Mouse (Mus musculus) intestine, postnatal 0 days (tissue): ENCODE data around the gene Dusp13. TPM values are rescaled to one million over a fixed set of nuclear protein-coding genes. Genes with fewer than 3 reads are reported as not detected.
A peak's percentile ranks its signal among the peaks of the same experiment; 100 is the strongest.

Source experiments
- ATAC-seq: fragments of 200-750 bp; cut with Nextera tagmentation; 2 replicates; pipeline ENCODE4 v1.8.0; 2017; ENCODE audit warnings: mild to moderate bottlenecking, moderate TSS enrichment, moderate library complexity
- H3K27ac ChIP-seq: fragments of 300-500 bp; sonication (generic); 2 replicates; pipeline ENCODE4 v1.5.1; 2014; ENCODE audit warnings: mild to moderate bottlenecking, low read depth, low read length, moderate library complexity
- H3K27me3 ChIP-seq: fragments of 300-500 bp; sonication (generic); replicated peaks from 2 replicates; pipeline ENCODE4 v1.6.1; 2014; ENCODE audit warnings: low read length, mixed read lengths; ENCODE audit not compliant: control insufficient read depth, insufficient read depth
- H3K36me3 ChIP-seq: fragments of 300-500 bp; sonication (generic); 2 replicates; pipeline ENCODE4 v1.6.1; 2014; ENCODE audit warnings: mild to moderate bottlenecking, moderate library complexity; ENCODE audit not compliant: control insufficient read depth, insufficient read depth
- H3K4me1 ChIP-seq: fragments of 300-500 bp; sonication (generic); replicated peaks from 2 replicates; pipeline ENCODE4 v1.6.1; 2014; ENCODE audit warnings: antibody characterized with exemption, low read length, mixed read lengths; ENCODE audit not compliant: control insufficient read depth, insufficient read depth
- H3K4me2 ChIP-seq: fragments of 300-500 bp; sonication (generic); replicated peaks from 2 replicates; pipeline ENCODE4 v1.6.1; 2014; ENCODE audit warnings: low read depth, mild to moderate bottlenecking, moderate library complexity
- H3K4me3 ChIP-seq: fragments of 300-500 bp; sonication (generic); 2 replicates; pipeline ENCODE4 v1.5.1; 2014; ENCODE audit warnings: low read depth, low read length
- H3K9ac ChIP-seq: fragments of 300-500 bp; sonication (generic); 2 replicates; pipeline ENCODE4 v1.6.1; 2014; ENCODE audit warnings: mild to moderate bottlenecking, low read depth, low read length
- H3K9me3 ChIP-seq: fragments of 300-500 bp; sonication (generic); 2 replicates; pipeline ENCODE4 v1.6.1; 2016; ENCODE audit warnings: mixed run types; ENCODE audit not compliant: control insufficient read depth
- CTCF ChIP-seq: sonication (generic); IDR thresholded peaks from 2 replicates; pipeline ENCODE4 v1.5.1; 2016; ENCODE audit warnings: low read depth, mild to moderate bottlenecking, control low read depth, antibody characterized with exemption, moderate library complexity
- WGBS: fragments of 180-500 bp; shearing (Covaris S2); extraction: QIAGEN DNeasy Blood & Tissue Kit; methylation state at CpG from one replicate; pipeline ENCODE4 v1.1.7; 2014; 5-methylcytosine and 5-hydroxymethylcytosine counted together
- polyA plus RNA-seq: library from polyadenylated mRNA; unstranded; fragments of >200 nt; fragmentation: Nextera tagmentation; extraction: Ambion mirVana; gene quantifications from 2 replicates; pipeline ENCODE4 v1.2.1, GENCODE M21; 2015

Dusp13 gene
- polyA plus RNA-seq, 1 experiment from 2014 or later: 0.17 TPM

DNA sequence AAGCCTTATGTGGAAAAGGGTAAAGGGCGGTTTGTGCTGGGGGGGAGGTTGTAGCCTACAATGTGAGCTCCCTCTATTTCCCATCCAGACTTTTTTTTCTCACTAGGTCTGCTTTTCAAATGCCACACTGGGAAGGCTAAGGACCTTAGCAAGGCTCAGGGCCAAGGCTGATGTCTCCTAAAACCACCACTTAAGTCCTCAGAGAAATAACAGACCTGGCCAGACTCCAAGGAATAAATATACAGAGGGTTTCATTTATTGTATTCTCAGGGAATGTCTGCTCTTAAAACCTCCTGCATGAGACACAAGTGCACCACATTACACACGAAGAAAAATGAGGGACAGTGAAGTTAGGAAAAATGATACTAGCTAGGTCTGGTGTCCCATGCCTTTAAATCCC is 39.8 kb downstream of the Dusp13 start:
- H3K4me3 ChIP-seq: no peak overlapping the region
- TF ChIP-seq CTCF: no peak
- no peak for ATAC-seq
- no peak overlapping the region for H3K27ac ChIP-seq
- H3K9me3 ChIP-seq: no peaks in the 10 kb centered on the region
- H3K4me2 ChIP-seq: no peak overlapping the region
- H3K27me3 ChIP-seq: no peaks in the 10 kb centered on the region
- 64% methylated on average over 2 of the region's 2 CpGs for WGBS
- no peaks in the 10 kb centered on the region for H3K4me1 ChIP-seq
- H3K9ac ChIP-seq: no peak overlapping the region
- no peaks in the 10 kb centered on the region for H3K36me3 ChIP-seq

DNA sequence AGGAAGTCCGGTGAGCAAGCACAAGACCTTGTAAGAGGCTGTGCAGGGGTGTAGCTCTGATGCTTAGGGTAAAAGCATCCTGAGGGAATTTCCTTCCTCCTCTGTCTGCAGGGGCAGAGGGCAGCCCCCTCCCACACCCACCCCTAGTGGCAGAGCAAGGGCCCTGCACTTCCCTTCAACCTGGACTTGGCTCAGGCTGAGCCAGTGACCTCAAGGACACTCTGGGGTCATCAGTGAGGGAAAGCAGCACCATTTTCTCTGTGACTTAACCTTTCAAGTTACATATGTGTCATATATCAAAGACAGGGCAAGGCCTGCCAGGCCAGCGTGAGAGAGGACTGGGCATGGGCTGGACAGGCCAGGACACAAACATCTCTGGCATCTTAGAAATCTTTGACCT is 41.4 kb downstream of the Dusp13 start:
- Histone ChIP-seq H3K9ac (no peak overlapping the region), H3K4me1 (no peaks in the 10 kb centered on the region), H3K9me3 (no peaks in the 10 kb centered on the region), H3K27ac (no peak overlapping the region), H3K27me3 (no peaks in the 10 kb centered on the region), H3K4me2 (no peak overlapping the region), H3K36me3 (no peaks in the 10 kb centered on the region), H3K4me3 (no peak overlapping the region)
- peak; percentile 22; the same call in 1 of the 2 replicates for TF ChIP-seq CTCF
- ATAC-seq: no peak
- 71% methylated on average over 2 of the region's 2 CpGs for WGBS

DNA sequence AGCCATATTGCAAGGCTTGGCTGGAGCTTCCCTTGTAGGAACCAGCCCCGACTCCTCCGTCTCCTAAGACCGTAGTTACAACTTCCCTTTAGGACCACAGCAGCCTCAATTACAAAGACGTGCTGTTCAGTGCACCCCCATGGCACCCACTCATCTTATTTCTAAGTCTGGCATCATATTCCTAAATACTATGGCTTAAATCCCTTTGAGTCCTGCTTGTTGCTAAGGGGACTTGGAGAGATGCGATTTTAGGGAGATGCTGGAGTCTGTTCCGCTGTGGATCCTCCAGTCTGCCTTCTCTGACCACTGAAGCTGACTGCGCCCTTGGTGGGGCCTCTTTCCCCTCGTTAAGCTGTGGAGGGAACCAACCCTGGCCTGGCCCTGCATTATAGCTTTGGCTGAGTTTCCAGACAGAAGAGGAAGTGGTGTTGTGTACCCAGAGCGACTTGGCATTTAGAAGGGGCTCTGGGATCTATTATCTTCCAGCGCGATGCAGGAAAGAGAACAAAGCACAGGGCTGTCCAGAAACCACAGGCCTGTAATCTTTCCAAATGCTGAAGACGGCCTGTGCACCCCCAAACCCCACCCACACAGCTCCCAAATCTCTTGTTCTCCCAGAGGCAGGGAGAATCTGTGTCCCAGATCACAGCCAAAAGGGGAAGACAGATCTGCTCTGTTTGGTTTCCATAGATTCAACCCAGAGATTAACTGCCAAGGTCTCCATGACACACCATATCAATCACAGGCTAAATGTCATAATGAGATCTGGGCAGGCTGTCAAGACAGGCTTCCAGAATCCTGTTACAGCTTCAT is 44.0 kb downstream of the Dusp13 start:
- no peak overlapping the region for H3K4me3 ChIP-seq
- no peak for TF ChIP-seq CTCF
- H3K4me1 ChIP-seq: no peaks in the 10 kb centered on the region
- H3K9me3 ChIP-seq: no peaks in the 10 kb centered on the region
- H3K27me3 ChIP-seq: no peaks in the 10 kb centered on the region
- no peak overlapping the region for H3K4me2 ChIP-seq
- no peak overlapping the region for H3K9ac ChIP-seq
- H3K27ac ChIP-seq: no peak overlapping the region
- 58% methylated on average over 12 of the region's 12 CpGs for WGBS
- no peak for ATAC-seq
- no peaks in the 10 kb centered on the region for H3K36me3 ChIP-seq

DNA sequence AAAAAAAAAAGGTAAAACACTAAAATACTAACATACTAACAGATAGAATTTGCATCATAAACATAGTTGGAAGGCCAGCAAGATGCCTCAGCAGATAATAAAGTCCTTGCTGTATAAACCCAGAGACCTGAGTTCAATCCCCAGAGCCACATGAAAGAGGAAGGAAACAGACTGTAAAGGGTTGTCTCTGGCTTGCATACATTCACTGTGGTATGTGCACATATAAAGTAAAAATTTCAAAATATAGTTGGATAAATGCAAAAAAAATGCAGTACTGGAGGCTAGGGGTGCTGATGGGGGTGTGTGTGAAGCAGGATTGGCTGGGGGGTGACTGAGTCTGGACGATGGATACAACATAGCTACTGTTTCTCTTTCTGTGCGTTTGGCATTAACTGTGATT is 45.5 kb downstream of the Dusp13 start:
- no peak overlapping the region for H3K4me2 ChIP-seq
- no peak for TF ChIP-seq CTCF
- WGBS: 96% methylated on average over 2 of the region's 2 CpGs
- H3K27ac ChIP-seq: no peak overlapping the region
- no peaks in the 10 kb centered on the region for H3K4me1 ChIP-seq
- no peaks in the 10 kb centered on the region for H3K36me3 ChIP-seq
- no peak overlapping the region for H3K9ac ChIP-seq
- H3K27me3 ChIP-seq: no peaks in the 10 kb centered on the region
- ATAC-seq: no peak
- H3K9me3 ChIP-seq: no peaks in the 10 kb centered on the region
- H3K4me3 ChIP-seq: no peak overlapping the region

DNA sequence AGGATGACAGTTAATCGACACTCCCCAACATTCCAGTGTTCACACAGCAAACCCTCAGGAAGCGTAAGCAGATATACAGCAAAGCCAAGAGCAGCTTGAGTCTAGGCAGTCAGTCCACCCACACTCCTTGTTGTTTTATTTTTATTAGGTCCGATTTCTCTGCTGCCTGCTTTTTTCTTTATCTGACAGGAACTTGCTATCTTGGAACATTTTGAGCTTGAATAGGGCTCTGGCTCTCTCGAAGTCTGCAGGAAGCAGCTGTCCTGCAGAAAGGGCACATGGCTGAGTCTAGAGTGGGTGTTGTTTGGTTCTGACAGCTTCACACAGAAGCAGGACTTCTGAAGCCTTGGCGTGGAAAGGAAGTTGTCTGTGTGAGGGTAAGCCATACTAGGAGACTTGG is 47.7 kb downstream of the Dusp13 start:
- Histone ChIP-seq H3K9me3 (no peaks in the 10 kb centered on the region), H3K27ac (no peak overlapping the region), H3K9ac (no peak overlapping the region), H3K4me2 (no peak overlapping the region), H3K4me3 (no peak overlapping the region), H3K27me3 (no peaks in the 10 kb centered on the region), H3K36me3 (no peaks in the 10 kb centered on the region), H3K4me1 (no peaks in the 10 kb centered on the region)
- ATAC-seq: no peak
- 61% methylated on average over 5 of the region's 5 CpGs for WGBS
- TF ChIP-seq CTCF: no peak

GRCm38 (mm10) chr14:21702691-21703090 is 48.3 kb downstream of the Dusp13 start:
- no peak for ATAC-seq
- 93% methylated on average over 8 of the region's 8 CpGs for WGBS
- H3K4me2 ChIP-seq: no peak overlapping the region
- no peak overlapping the region for H3K9ac ChIP-seq
- no peak overlapping the region for H3K27ac ChIP-seq
- no peaks in the 10 kb centered on the region for H3K9me3 ChIP-seq
- no peak for TF ChIP-seq CTCF
- H3K4me1 ChIP-seq: no peaks in the 10 kb centered on the region
- no peaks in the 10 kb centered on the region for H3K27me3 ChIP-seq
- no peaks in the 10 kb centered on the region for H3K36me3 ChIP-seq
- H3K4me3 ChIP-seq: no peak overlapping the region
